Mouse (Mus musculus): ENCODE measurements at regions not wholly inside any gene's neighbourhood (a gene's known extent, or its start where the extent isn't known, plus 50 kb on each side); places are given as distances from the start of the nearest gene placed in this dataset.

GRCm38 (mm10) chr10:50241645-50242044, 350.8 kb upstream of the Ascc3 start:
- no peak for DNase-seq

DNA sequence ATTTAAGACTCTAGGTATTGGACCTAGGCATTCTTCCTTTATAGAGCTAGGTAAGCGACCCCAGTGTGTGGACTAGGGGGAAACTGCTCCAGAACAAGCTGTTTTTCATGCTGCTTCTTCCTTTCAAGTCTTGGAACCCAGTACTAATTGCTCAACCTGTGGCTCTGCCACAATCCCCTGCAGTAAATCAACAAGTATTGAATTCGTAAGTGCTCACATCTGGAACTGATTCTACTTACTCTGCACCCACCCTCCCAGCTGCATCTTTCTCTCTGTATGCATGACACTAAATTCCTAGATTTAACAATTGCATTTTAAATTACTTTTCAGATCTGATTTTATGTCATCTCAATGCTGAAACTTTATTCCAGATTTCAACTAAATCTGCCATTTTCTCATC, 388.9 kb upstream of the Ascc3 start:
- DNase-seq = no peak

GRCm38 (mm10) chr10:50201691-50202090, 390.8 kb upstream of the Ascc3 start:
- DNase-seq = no peak

DNA sequence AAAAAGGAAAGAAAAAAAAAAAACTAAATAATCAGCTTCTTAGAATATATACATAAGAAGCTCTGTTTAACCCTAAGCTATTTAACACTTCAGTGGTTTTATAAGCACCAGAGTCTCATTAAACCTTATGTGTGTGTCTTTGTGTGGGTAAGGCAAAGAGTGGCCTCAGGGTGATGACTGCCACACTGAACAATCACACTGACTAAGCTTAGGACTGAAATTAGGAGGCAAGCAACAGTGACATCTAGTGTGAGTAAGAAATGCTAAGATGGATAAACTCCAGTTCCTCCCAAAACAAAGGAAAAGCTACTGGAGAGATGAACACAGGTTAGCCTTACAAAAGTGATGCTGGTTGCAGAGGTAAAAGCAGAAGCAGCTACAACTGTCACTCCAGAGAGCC, 392.6 kb upstream of the Ascc3 start:
- no peak for DNase-seq

DNA sequence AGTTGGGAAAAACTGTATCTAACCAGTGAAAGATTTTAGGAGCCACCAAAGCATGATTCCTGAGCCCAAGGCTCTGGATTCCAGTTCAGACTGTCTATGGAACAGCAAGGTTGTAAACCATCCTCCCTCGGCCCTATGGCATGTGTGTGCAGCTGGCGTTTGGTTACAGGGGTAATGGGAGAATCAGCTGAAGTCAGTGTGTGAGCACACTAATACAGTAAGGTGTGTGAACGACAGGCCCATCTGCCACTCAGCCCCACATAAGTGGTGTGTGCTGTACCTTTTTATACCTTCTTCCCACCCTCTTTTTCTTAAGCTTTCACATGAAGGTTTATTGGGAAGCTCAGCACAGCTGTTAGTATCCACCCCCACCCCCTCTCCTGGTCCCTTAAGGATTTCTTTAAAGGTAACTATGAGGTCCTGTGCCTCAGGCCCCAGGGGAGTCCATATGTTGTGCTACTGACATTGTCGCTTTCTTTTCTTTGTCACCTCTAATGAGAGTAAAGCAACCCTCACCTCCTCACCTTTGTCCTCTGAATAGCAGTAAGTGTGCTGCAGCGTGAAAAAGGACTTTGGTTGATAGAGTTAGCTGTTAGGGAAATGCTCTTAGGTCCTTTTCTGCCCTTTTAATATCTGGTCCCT, 394.5 kb upstream of the Ascc3 start:
- no peak for DNase-seq

DNA sequence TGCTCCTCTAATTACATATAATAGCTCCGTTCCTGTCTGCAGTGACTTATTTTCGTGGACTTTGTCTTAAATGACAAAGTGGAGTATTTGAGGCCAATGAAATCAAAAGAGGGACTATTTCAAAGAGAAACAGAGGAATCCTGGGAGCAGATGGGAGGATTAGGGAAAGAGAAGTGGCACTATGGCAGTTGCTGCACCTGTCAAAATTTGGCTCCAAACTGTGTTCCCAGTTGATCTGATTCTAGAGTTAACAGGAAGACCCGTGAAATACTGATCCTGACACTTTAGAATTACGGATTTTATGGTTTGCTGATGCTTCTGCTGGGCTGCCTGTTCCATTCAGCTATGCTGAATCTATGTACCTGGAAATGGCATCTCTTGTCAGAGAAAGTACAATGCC, 401.7 kb upstream of the Grik2 start:
- no peak for DNase-seq

DNA sequence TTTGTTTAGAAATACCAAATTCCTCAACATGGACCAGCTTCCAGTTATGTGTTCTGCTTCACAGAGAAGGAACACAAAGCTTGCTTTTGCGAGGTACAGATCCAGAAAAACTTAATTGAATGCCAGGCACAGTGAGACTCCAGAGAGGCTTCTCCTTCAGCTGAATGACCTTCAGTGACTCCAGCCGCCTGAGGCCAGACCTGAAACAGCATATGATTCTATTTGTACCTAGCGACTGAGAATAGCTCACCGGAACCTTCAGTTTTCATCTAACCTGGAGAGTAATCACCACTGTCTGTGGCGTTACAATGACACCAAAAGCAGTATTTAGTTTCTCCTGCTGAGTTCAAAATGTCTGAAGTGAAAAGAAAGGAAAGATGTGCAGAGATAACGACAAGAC, 380.6 kb upstream of the Grik2 start:
- no peak for DNase-seq

DNA sequence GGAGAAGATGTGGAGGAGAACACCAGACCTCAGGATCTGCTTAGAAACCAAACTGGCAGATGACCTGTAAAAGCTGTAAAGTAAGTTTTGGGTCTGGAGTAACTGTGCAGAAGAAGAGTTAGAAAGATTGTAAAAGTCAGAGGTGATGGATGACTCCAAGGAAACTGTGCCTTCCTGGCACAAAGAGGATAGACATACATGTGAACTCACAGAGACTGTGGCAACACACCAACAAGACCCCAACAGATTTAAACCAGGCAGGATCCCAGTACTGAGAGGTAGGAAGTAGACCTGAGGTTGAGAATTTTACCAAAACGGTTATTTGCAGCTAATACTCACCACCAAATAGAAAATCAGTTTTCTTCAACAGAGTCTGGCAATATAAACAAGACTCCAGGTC, 349.8 kb upstream of the Grik2 start:
- no peak for DNase-seq

GRCm38 (mm10) chr10:50137783-50138182, 349.2 kb upstream of the Grik2 start:
- peak; percentile 5 for DNase-seq

GRCm38 (mm10) chr10:50136165-50136564, 347.6 kb upstream of the Grik2 start:
- peak; percentile 4 for DNase-seq

GRCm38 (mm10) chr10:50135499-50135898, 346.9 kb upstream of the Grik2 start:
- no peak for DNase-seq
